Mouse (Mus musculus) Patski (cell line): ENCODE measurements around the gene Rpl27a. TPM values are rescaled to one million over a fixed set of nuclear protein-coding genes. Genes with fewer than 3 reads are reported as not detected.

Source experiments
- ATAC-seq: fragments of 100-300 bp; one replicate; pipeline ENCODE4 v1.8.0; 2021
- CTCF ChIA-PET: fragments of 350-600 bp; sonication (Branson Sonifier 250); formaldehyde crosslinking; loops from one replicate; lab custom pipeline; 2022; ENCODE audit warnings: inconsistent platforms; lab: Charles Lee
- POLR2A ChIA-PET: fragments of 350-600 bp; sonication (Branson Sonifier 250); formaldehyde crosslinking; loops from one replicate; lab custom pipeline; 2022; ENCODE audit warnings: antibody characterized with exemption, inconsistent platforms; lab: Charles Lee
- DNase-seq: peaks from one replicate; pipeline ENCODE4 v3.0.0-alpha.2; 2011; ENCODE audit warnings: low read depth, low spot score
- H3K27me3 ChIP-seq: fragments of 371-371 bp; one replicate; pipeline ENCODE4 v1.5.1; 2021
- CTCF ChIP-seq: fragments of 100-300 bp; IDR thresholded peaks from one replicate; pipeline ENCODE4 v1.5.1; 2021
- in situ Hi-C: fragments of 300-500 bp; cut with MboI; formaldehyde crosslinking; loops from 3 replicates; pipeline ENCODE4 v1.11.1; 2018; ENCODE audit warnings: low pct_unique_long_range_greater_than_20kb, mixed read lengths
- polyA plus RNA-seq: library from polyadenylated mRNA; unstranded; gene quantifications from one replicate; pipeline ENCODE4 v1.2.3, GENCODE M21; 2021

The Rpl27a gene
- polyA plus RNA-seq, 1 experiment from 2014 or later, result 478 TPM

DNA sequence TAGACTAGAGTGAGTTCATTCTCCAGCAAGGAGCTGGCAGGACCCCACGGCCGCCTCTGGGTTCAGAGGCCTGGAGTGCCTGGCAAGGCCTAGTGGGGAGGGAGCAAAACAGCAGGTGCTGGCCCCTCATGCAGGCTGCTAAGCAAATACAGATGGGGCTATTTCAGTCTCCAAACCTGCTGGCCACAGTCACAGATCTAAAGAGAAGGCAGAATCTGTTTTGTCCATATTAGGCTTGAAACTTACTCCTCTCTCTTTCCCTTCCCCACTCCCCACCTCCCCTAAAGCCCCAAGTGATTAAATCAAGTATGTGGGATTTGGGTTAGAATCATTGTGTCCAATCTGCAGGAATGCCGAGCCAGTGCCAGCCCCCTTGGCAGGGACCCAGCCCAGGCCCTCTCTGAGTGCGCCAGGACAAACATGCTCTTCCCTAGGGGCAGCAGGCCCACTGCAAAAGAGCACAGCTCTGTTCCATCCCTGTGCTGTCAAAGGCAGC is 17.6 kb downstream of the Rpl27a start:
- no peak for TF ChIP-seq CTCF
- ChIA-PET CTCF (interaction anchor here (1.7 kb wide), 1 partner anchor 9 kb away, joined by 3 read pairs; no protein-coding TSS in a partner anchor), POLR2A (interaction anchor here (0.6 to 1.0 kb wide), 2 partner anchors 38 to 101 kb away, joined by 3 read pairs; no protein-coding TSS in a partner anchor)
- in situ Hi-C loops, result loop anchor here (25.0 kb wide), 1 partner anchor 176 kb away; the partner anchor contains the start of genes Akip1, BC051019 and St5
- peak; percentile 61 for DNase-seq
- H3K27me3 ChIP-seq, result no peaks in the 10 kb centered on the region
- ATAC-seq, result peak; percentile 85

DNA sequence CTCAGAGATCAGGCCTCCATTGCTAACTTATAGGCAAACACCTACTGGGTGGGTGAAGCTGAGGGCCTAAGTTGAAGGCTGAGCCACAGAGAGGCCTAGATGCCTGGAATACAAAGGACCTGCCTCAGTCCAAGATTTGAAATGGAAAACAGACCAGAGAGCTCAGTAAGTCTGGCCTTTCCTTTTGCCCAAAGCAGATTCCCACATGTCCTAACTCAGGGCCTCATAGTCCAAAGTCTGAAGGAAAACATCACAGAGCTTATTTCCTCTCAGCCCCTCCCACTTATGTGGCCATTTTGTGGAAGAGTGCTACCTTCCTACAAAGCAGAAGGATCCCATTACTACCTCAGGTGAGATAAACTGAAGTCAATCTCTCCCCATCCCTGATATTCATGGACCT is 22.0 kb downstream of the Rpl27a start:
- POLR2A ChIA-PET, result interaction anchor here (1.1 to 1.4 kb wide), 2 partner anchors 21 to 26 kb away, joined by 3 read pairs; no protein-coding TSS in a partner anchor
- in situ Hi-C loops, result loop anchor here (25.0 kb wide), 1 partner anchor 171 kb away; the partner anchor contains the start of genes Akip1, BC051019 and St5
- TF ChIP-seq CTCF, result no peak
- DNase-seq, result no peak
- no peak for ATAC-seq
- H3K27me3 ChIP-seq, result no peaks in the 10 kb centered on the region
- CTCF ChIA-PET, result interaction anchor here (1.0 to 1.3 kb wide), 4 partner anchors 10 to 63 kb away, joined by 3 read pairs; no protein-coding TSS in a partner anchor

DNA sequence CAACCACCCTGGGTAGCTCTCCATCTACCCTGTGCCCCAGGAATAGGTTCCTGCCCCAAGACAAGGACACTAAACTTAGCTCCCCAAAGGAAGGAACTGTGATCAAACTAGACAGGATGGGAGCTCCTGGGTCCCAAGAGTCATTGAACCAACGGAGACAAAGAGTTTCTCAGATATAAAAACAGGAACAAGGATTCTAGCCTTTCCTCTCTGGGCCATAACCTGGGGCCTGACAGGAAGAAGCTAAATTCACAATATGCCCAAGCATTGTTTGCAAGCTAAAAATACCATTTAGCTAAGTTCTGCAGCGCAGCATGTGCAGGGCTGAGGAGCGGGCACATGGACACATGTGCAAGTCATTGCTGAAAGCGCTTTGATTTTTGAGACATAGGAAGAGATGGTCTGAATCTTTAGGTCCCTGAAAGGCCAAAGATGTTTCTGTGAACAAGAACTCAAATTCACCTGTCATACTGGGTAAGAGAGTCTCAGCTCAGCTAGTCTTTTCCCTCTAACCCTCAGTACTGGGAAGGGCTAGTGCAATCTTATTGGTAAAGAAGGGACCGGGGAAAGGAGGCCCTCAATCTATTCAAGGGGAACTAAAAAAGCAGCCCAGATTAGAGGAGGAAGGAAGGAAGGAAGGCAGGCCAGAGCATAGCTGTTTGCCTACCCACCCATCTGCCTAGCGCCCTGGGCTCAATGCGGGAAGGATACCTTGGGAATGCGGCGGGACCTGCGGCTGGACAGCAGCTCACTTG is 22.8 kb downstream of the Rpl27a start:
- ChIA-PET CTCF (interaction anchor here (1.0 to 1.3 kb wide), 4 partner anchors 12 to 63 kb away, joined by 3 read pairs; no protein-coding TSS in a partner anchor), POLR2A (interaction anchor here (0.7 to 1.7 kb wide), 6 partner anchors 22 to 100 kb away, joined by 3 to 4 read pairs (median 3); no protein-coding TSS in a partner anchor)
- in situ Hi-C loops, result loop anchor here (25.0 kb wide), 1 partner anchor 171 kb away; the partner anchor contains the start of genes Akip1, BC051019 and St5
- DNase-seq (no peak), ATAC-seq (no peak)
- H3K27me3 ChIP-seq, result no peaks in the 10 kb centered on the region
- no peak for TF ChIP-seq CTCF

DNA sequence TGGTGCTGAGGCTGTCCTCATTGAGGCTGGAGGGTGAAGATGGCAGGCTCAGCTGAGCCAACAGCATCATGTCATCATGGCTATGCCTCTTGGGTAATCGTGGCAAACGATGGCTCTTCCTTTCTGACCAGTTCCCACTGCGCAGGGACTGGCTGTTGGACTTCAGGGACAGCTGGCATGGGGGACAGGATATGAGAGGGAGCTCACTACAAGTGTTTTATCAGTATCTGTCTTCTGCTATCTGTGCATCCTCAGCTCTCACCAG is 23.3 kb downstream of the Rpl27a start:
- H3K27me3 ChIP-seq, result no peaks in the 10 kb centered on the region
- DNase-seq (no peak), ATAC-seq (no peak)
- in situ Hi-C loops, result loop anchor here (25.0 kb wide), 1 partner anchor 170 kb away; the partner anchor contains the start of genes Akip1, BC051019 and St5
- CTCF ChIA-PET, result interaction anchor here (1.3 kb wide), 1 partner anchor 52 kb away, joined by 3 read pairs; no protein-coding TSS in a partner anchor
- TF ChIP-seq CTCF, result no peak
- POLR2A ChIA-PET, result interaction anchor here (1.1 to 1.7 kb wide), 4 partner anchors 24 to 99 kb away, joined by 3 to 4 read pairs (median 3); no protein-coding TSS in a partner anchor

DNA sequence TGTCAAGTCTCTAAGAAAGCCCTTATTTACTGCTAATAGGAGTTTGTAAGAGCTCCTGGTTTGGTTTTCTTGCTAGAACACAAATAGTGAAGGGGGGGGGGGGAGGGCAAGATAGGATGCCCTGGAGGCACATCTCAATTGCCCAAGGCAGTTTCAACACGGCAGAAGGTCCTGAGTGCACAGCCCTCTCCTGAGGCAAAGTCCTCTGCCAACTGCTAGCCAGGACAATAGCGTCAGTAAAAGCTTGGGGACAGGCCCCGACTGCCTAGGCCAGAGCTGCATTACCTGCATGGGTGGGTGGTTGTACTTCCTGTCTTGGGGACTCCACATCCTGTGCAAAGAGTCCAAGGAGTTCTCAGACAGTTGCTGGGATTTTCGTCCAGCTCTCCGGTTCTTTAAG is 25.8 kb downstream of the Rpl27a start:
- in situ Hi-C loops, result loop anchor here (5.0 to 25.0 kb wide), 2 partner anchors 73 to 168 kb away; partner anchors contain the start of genes Akip1, BC051019 and St5
- no peak for TF ChIP-seq CTCF
- ChIA-PET CTCF (interaction anchor here (0.9 to 1.6 kb wide), 9 partner anchors 8 to 134 kb away, joined by 3 to 8 read pairs (median 4); no protein-coding TSS in a partner anchor), POLR2A (interaction anchor here (0.6 to 2.4 kb wide), 3 partner anchors 55 to 71 kb away, joined by 3 to 16 read pairs (median 4); no protein-coding TSS in a partner anchor)
- ATAC-seq (peak; percentile 1), DNase-seq (no peak)
- no peaks in the 10 kb centered on the region for H3K27me3 ChIP-seq

- ATAC-seq (peak; percentile 65), DNase-seq (peak; percentile 83)
- ChIA-PET POLR2A (interaction anchor here (0.6 to 2.4 kb wide), 4 partner anchors 27 to 71 kb away, joined by 3 to 16 read pairs (median 4); partner anchors contain the start of gene Rpl27a), CTCF (interaction anchor here (0.9 to 1.6 kb wide), 9 partner anchors 8 to 133 kb away, joined by 3 to 8 read pairs (median 4); no protein-coding TSS in a partner anchor)
- in situ Hi-C loops, result loop anchor here (5.0 to 25.0 kb wide), 2 partner anchors 72 to 167 kb away; partner anchors contain the start of genes Akip1, BC051019 and St5
- no peaks in the 10 kb centered on the region for H3K27me3 ChIP-seq
- TF ChIP-seq CTCF, result no peak
Observed at GRCm38 (mm10) chr7:109545255-109545993, 26.5 kb downstream of the Rpl27a start.

GRCm38 (mm10) chr7:109546186-109546585 is 27.2 kb downstream of the Rpl27a start:
- CTCF ChIA-PET, result interaction anchor here (1.2 kb wide), 1 partner anchor 14 kb away, joined by 4 read pairs; no protein-coding TSS in a partner anchor
- H3K27me3 ChIP-seq, result no peaks in the 10 kb centered on the region
- peak; percentile 32 for ATAC-seq

GRCm38 (mm10) chr7:109546726-109547125 is 27.8 kb downstream of the Rpl27a start:
- DNase-seq, result peak; percentile 95
- no peak for TF ChIP-seq CTCF
- in situ Hi-C loops, result loop anchor here (5.0 to 25.0 kb wide), 2 partner anchors 71 to 166 kb away; partner anchors contain the start of genes Akip1, BC051019 and St5
- CTCF ChIA-PET, result interaction anchor here (1.2 kb wide), 1 partner anchor 14 kb away, joined by 4 read pairs; no protein-coding TSS in a partner anchor
- POLR2A ChIA-PET, result no interaction called here
- ATAC-seq, result peak; percentile 82
- H3K27me3 ChIP-seq, result no peaks in the 10 kb centered on the region

More at GRCm38 (mm10) chr7:109546186-109546585, 27.2 kb downstream of the Rpl27a start:
- POLR2A ChIA-PET, result interaction anchor here (1.0 to 2.4 kb wide), 2 partner anchors 27 to 68 kb away, joined by 3 to 16 read pairs; partner anchors contain the start of gene Rpl27a
- in situ Hi-C loops, result loop anchor here (5.0 to 25.0 kb wide), 2 partner anchors 71 to 166 kb away; partner anchors contain the start of genes Akip1, BC051019 and St5
- TF ChIP-seq CTCF, result no peak
- DNase-seq, result peak; percentile 61

GRCm38 (mm10) chr7:109559536-109559935 is 40.6 kb downstream of the Rpl27a start:
- in situ Hi-C loops, result no loop called here
- ATAC-seq (no peak), DNase-seq (no peak)
- TF ChIP-seq CTCF, result no peak
- ChIA-PET CTCF (interaction anchor here (0.8 to 2.0 kb wide), 4 partner anchors 9 to 27 kb away, joined by 3 to 7 read pairs (median 4); no protein-coding TSS in a partner anchor), POLR2A (interaction anchor here (1.2 to 1.5 kb wide), 2 partner anchors 12 to 42 kb away, joined by 4 read pairs; no protein-coding TSS in a partner anchor)
- no peaks in the 10 kb centered on the region for H3K27me3 ChIP-seq
